Mouse (Mus musculus) cerebellum, adult 2 months (tissue): ENCODE measurements at regions not wholly inside any gene's neighbourhood (a gene's known extent, or its start where the extent isn't known, plus 50 kb on each side); places are given as distances from the start of the nearest gene placed in this dataset.

Source experiments
- DNase-seq, 2 experiments: peaks; one replicate each; pipeline ENCODE4 v3.0.0; 2021
- H3K27ac ChIP-seq: fragments of 200-500 bp; 2 replicates; pipeline ENCODE4 v1.5.1; 2012; ENCODE audit warnings: low read length, control low read depth, inconsistent platforms; ENCODE audit not compliant: insufficient read depth
- H3K27me3 ChIP-seq: fragments of 200-500 bp; 2 replicates; pipeline ENCODE4 v1.6.1; 2012; ENCODE audit warnings: inconsistent platforms, mild to moderate bottlenecking, low read length, moderate library complexity; ENCODE audit not compliant: control insufficient read depth, insufficient read depth
- H3K4me1 ChIP-seq: fragments of 200-500 bp; 2 replicates; pipeline ENCODE4 v1.6.1; 2011; ENCODE audit warnings: low read length; ENCODE audit not compliant: control insufficient read depth, insufficient read depth
- H3K4me3 ChIP-seq: fragments of 200-500 bp; replicated peaks from 2 replicates; pipeline ENCODE3; 2011; ENCODE audit warnings: mild to moderate bottlenecking, low read depth, low read length, control low read depth; ENCODE audit not compliant: insufficient read depth
- CTCF ChIP-seq: fragments of 200-500 bp; IDR thresholded peaks from 2 replicates; pipeline ENCODE4 v1.5.1; 2011; ENCODE audit warnings: low read depth, mild to moderate bottlenecking, control low read depth, low read length, moderate library complexity, borderline replicate concordance; ENCODE audit not compliant: insufficient read depth
- POLR2A ChIP-seq: fragments of 200-500 bp; IDR thresholded peaks from 2 replicates; pipeline ENCODE4 v1.6.1; 2011; ENCODE audit warnings: low read length, control low read depth, borderline replicate concordance; ENCODE audit not compliant: insufficient read depth
- WGBS: fragments of 180-500 bp; shearing (Covaris S2); methylation state at CpG from one replicate; pipeline ENCODE4 v1.1.7; 2018; 5-methylcytosine and 5-hydroxymethylcytosine counted together

DNA sequence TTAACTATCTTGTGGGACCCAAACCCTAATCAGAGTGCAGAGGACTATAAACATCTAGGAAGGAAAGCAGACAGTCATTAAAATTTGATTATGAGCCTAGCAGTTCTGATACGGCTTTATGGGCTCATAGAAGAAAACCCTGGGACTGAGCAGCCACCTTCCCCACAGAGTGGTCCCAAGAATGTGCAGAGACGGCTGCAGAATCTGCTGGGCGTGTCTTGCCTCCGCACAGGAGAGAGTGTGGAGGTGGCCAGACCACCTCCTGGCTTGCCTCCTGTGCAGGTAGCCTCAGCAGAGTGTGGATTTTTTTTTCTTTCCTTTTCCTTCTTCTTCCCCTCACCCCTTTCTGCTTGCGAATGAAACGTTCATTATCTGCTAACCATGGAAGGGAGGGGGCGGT lies 163.3 kb downstream of the Hibadh start:
- Histone ChIP-seq H3K4me3 (no peak overlapping the region), H3K27me3 (no peaks in the 10 kb centered on the region), H3K4me1 (no peaks in the 10 kb centered on the region), H3K27ac (no peak overlapping the region)
- no peak for TF ChIP-seq CTCF
- no peak for TF ChIP-seq POLR2A
- DNase-seq, result no peak
- WGBS, result 76% methylated on average over 7 of the region's 7 CpGs

DNA sequence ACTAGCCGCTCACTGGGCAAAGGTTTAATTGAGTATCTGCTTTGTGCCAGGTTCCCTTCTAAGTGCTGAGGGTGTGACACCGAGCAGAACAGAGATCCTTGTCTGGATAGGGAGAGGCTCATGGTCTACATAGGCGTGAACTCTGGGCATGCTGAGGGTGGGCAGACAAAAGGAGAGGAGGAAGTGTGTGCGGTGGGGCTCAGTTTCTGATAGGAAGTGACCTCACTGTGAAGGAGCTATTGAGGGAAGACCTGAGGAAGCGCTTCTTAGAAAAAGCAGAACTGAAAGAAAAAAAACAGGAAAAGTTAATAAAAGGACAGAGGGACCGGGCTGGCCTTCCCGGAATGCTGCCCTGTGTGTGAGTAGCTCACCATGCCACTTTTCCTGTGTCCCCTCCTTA lies 162.8 kb downstream of the Hibadh start:
- Histone ChIP-seq H3K4me1 (no peaks in the 10 kb centered on the region), H3K27me3 (no peaks in the 10 kb centered on the region), H3K4me3 (no peak overlapping the region), H3K27ac (no peak overlapping the region)
- no peak for DNase-seq
- TF ChIP-seq POLR2A (no peak), CTCF (no peak)
- 88% methylated on average over 7 of the region's 7 CpGs for WGBS

DNA sequence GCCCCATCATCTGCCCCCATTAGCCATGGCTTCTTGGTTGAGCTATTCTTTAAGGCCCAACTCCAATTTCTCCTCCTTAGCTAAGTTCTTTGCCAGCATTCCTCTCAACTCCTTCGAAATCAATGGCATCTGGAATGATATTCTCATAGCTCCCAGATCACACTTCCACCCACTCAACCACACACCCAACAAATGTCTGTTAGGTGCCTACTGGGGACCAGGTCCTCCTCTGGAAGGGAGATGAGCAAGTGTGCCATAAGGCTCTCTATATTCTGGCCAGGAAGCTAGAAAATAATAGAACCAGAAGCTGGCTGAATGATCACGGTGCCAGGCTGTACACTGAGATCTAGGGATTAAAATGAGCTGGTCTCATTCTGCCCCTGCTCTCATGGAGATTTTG lies 161.6 kb downstream of the Hibadh start:
- H3K27me3 ChIP-seq, result no peaks in the 10 kb centered on the region
- H3K4me3 ChIP-seq, result no peak overlapping the region
- TF ChIP-seq POLR2A, result no peak
- no peak for TF ChIP-seq CTCF
- no peak overlapping the region for H3K27ac ChIP-seq
- no peaks in the 10 kb centered on the region for H3K4me1 ChIP-seq
- 54% methylated on average over 2 of the region's 2 CpGs for WGBS
- no peak for DNase-seq

DNA sequence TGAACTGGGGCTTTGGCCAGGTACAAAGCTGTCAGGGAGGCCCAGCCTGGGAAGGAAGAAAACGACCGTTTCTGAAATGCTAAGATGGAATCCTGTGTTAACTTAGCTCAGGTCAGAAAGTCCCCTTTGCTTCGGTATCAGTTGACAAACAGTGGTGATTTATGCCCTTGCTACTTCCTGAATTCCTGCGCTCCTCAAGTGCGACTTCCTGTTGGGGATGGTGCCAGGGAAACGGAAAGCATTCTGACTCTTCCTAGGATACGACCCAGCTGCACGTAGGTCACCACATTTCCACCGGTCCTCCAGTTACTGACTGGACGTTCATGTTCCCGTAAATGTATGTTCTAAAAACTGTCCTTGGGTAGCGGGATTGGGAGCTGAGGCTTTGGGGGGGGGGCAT lies 161.0 kb downstream of the Hibadh start:
- Histone ChIP-seq H3K4me3 (no peak overlapping the region), H3K27me3 (no peaks in the 10 kb centered on the region), H3K27ac (no peak overlapping the region), H3K4me1 (no peaks in the 10 kb centered on the region)
- 72% methylated on average over 12 of the region's 12 CpGs for WGBS
- TF ChIP-seq POLR2A, result no peak
- no peak for TF ChIP-seq CTCF
- DNase-seq, result no peak

DNA sequence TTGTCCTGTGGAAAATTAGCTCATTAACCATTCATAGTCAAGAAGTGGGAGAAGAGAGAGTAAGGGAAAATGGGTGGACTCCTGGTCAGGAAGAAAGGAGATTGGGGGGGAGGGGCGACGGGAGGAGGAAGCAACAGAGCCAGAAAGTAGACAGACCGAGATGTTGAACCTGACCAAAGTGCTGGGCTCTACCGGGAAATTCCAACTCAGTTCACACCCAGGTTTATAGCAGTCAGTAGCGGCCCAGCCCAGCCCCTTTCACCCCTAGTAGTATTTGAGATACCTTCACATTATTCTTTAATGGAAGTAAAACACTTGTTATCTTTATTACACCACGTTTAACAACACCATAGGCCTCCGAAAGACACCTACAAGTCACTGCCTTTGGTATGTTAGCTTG lies 158.2 kb downstream of the Hibadh start:
- Histone ChIP-seq H3K27ac (no peak overlapping the region), H3K27me3 (no peaks in the 10 kb centered on the region), H3K4me1 (no peaks in the 10 kb centered on the region), H3K4me3 (no peak overlapping the region)
- WGBS, result 91% methylated on average over 7 of the region's 7 CpGs
- DNase-seq, result no peak
- TF ChIP-seq CTCF (no peak), POLR2A (no peak)

DNA sequence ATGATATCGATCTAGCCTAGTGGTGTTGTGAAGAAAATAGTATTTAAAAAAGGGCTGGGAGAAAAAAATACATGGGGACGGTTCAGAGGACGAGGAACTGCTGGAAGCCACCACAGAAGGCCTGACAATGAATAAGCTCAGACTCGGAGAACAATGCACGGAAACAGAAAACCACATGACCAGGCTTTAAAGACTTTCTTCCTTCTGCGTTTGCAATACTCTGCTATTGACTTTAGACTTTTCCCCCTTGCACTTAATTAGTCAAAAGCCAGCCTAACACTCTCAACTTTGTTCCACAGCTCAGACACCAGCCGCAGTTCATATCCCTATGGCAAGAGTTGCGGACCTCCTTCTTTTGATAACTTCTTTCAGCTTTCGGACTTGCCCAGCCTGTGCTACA lies 154.0 kb downstream of the Hibadh start:
- no peak overlapping the region for H3K27ac ChIP-seq
- no peaks in the 10 kb centered on the region for H3K27me3 ChIP-seq
- DNase-seq, result no peak
- H3K4me1 ChIP-seq, result no peaks in the 10 kb centered on the region
- TF ChIP-seq POLR2A (no peak), CTCF (no peak)
- no peak overlapping the region for H3K4me3 ChIP-seq
- WGBS, result 78% methylated on average over 9 of the region's 9 CpGs

DNA sequence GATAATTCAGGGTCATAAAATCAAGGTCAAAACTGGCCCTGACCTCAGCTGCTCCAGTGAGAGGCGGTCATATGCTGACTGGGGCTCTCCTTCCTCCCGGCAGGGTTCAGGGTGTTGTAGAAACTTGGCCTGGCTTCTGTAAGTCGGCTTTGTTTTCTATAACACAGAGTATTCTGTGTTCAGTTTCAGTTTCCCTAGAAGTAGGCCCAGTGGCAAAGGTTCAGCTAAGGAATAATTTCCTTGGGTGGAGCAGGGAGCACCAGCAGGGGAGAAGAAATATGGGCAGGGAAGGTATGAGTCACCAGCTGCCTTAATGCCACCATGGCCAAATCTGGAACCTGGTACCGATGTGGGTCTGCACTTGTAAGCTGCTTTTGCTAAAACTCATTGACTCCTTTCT lies 153.5 kb downstream of the Hibadh start:
- 66% methylated on average over 4 of the region's 4 CpGs for WGBS

DNA sequence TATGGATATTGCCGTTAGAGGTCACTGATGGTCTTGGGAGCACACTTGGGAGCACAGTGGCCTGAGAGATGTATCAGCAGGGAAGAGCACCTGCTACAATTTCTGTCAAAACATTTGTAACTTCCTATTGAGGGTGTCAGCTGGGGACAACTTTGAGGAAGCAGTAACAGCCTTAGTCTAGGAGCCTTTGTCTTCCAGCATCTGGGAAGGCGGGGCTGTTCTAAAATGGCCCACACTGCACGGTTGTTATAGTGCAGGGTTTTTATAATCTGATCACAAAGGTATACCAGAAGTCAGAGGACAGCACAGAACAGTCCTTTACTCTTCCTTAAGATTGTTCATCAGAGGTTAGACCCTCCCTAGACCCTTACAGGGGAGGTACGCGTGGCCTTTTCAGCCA lies 152.3 kb downstream of the Hibadh start:
- H3K4me1 ChIP-seq, result no peaks in the 10 kb centered on the region
- no peaks in the 10 kb centered on the region for H3K27me3 ChIP-seq
- no peak overlapping the region for H3K4me3 ChIP-seq
- 88% methylated on average over 5 of the region's 5 CpGs for WGBS
- H3K27ac ChIP-seq, result no peak overlapping the region
- DNase-seq, result no peak
- TF ChIP-seq CTCF (no peak), POLR2A (no peak)

More for the DNA sequence above, 153.5 kb downstream of the Hibadh start:
- H3K27me3 ChIP-seq, result no peaks in the 10 kb centered on the region
- H3K4me3 ChIP-seq, result no peak overlapping the region
- no peak for TF ChIP-seq POLR2A
- no peak for TF ChIP-seq CTCF
- H3K4me1 ChIP-seq, result no peaks in the 10 kb centered on the region
- H3K27ac ChIP-seq, result no peak overlapping the region
- no peak for DNase-seq

DNA sequence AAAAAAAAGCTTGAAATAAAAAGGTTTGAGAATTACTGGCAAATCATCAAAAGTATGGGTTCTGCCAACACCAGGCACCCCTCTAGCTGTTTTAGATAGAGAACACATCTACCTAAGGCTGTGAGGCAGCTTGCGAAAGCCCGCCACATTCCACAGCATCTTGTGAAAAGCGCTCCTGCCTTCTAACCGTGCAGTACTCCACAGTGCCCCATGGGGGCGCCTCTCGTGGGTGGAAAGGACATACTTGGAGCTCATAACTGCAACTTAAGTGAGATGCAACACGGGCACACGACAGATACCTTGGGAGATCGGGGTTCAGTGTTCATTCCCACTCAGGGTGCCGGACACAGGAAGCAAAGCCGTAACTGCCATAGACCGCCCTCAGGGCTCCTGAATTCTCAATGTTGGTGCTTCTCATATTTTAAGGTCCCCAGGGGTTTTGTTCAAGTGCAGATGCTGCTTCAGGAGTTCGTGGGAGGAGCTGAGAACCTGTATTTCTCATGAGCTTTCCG lies 149.9 kb downstream of the Hibadh start:
- DNase-seq, result no peak

More for the DNA sequence above, 149.9 kb downstream of the Hibadh start:
- H3K27ac ChIP-seq, result no peak overlapping the region
- no peak for TF ChIP-seq CTCF
- no peak for TF ChIP-seq POLR2A
- H3K27me3 ChIP-seq, result no peaks in the 10 kb centered on the region
- H3K4me1 ChIP-seq, result no peaks in the 10 kb centered on the region
- 78% methylated on average over 14 of the region's 14 CpGs for WGBS
- H3K4me3 ChIP-seq, result no peak overlapping the region
